Mouse (Mus musculus) thymus, adult 2 months (tissue): ENCODE results near the gene Commd3. TPM values are rescaled to one million over a fixed set of nuclear protein-coding genes. Genes with fewer than 3 reads are reported as not detected.

Experiments used
- DNase-seq: peaks from one replicate; pipeline ENCODE4 v3.0.0; 2021
- H3K27ac ChIP-seq: fragments of 200-500 bp; 2 replicates; pipeline ENCODE4 v1.5.1; 2012; ENCODE audit warnings: low read length, control low read depth; ENCODE audit not compliant: control insufficient read depth, insufficient read depth
- H3K27me3 ChIP-seq: fragments of 200-500 bp; 2 replicates; pipeline ENCODE4 v1.6.1; 2012; ENCODE audit warnings: mild to moderate bottlenecking, low read length, moderate library complexity, mixed read lengths; ENCODE audit not compliant: control insufficient read depth, insufficient read depth
- H3K36me3 ChIP-seq: fragments of 200-500 bp; 2 replicates; pipeline ENCODE4 v1.6.1; 2012; ENCODE audit warnings: mild to moderate bottlenecking, low read length, moderate library complexity; ENCODE audit not compliant: control insufficient read depth, insufficient read depth
- H3K4me1 ChIP-seq: fragments of 200-500 bp; replicated peaks from 2 replicates; pipeline ENCODE4 v1.6.1; 2012; ENCODE audit warnings: low read length; ENCODE audit not compliant: control insufficient read depth, insufficient read depth
- H3K4me3 ChIP-seq: fragments of 200-500 bp; 2 replicates; pipeline ENCODE4 v1.5.1; 2012; ENCODE audit warnings: mild to moderate bottlenecking, low read length, control low read depth, moderate library complexity; ENCODE audit not compliant: control insufficient read depth, insufficient read depth
- CTCF ChIP-seq: fragments of 200-500 bp; IDR thresholded peaks from 2 replicates; pipeline ENCODE4 v1.5.1; 2012; ENCODE audit warnings: mild to moderate bottlenecking, control low read depth, low read length, moderate library complexity, borderline replicate concordance; ENCODE audit not compliant: control insufficient read depth, poor library complexity, insufficient read depth; ENCODE audit errors: extremely low read depth
- POLR2A ChIP-seq: fragments of 200-500 bp; IDR thresholded peaks from 2 replicates; pipeline ENCODE4 v1.6.1; 2012; ENCODE audit warnings: mild to moderate bottlenecking, low read length, control low read depth, moderate library complexity; ENCODE audit not compliant: control insufficient read depth, poor library complexity, insufficient read depth; ENCODE audit errors: extremely low read depth
- WGBS: fragments of 180-500 bp; shearing (Covaris S2); methylation state at CpG from one replicate; pipeline ENCODE4 v1.1.7; 2018; 5-methylcytosine and 5-hydroxymethylcytosine counted together
- polyA plus RNA-seq: library from polyadenylated mRNA; depleted of rRNA; stranded (reverse); fragments of >200 nt; gene quantifications from 2 replicates; pipeline ENCODE4 v1.2.3, GENCODE M21; 2012

Commd3 gene
- polyA plus RNA-seq, 1 experiment: 57.8 TPM

DNA sequence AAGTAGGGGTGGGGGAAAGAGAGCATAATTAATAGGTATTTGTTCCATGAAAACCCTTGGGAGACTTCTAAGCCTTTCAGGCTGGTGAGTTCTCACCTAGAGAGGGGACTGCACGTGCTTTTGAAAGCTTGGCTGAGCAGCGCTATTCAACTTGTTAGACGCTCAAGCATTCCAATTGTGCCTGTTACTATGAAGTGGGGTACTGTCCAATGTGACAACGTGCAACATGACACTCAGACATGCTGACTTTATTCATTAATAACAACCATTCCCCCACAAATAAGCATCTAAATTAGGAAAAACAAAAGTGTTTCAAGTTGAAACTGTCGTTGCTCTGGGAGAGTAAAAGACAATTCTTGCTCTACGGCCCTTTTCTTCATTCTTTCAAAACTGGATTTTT is 1.1 kb upstream of the Commd3 start:
- Histone ChIP-seq H3K27me3 (no peaks in the 10 kb centered on the region), H3K27ac (no peak overlapping the region), H3K4me3 (no peak overlapping the region), H3K4me1 (peaks cover 5% of the 10 kb centered on the region), H3K36me3 (no peaks in the 10 kb centered on the region)
- no peak for DNase-seq
- 96% methylated on average over 6 of the region's 6 CpGs for WGBS
- TF ChIP-seq POLR2A: no peak
- no peak for TF ChIP-seq CTCF

DNA sequence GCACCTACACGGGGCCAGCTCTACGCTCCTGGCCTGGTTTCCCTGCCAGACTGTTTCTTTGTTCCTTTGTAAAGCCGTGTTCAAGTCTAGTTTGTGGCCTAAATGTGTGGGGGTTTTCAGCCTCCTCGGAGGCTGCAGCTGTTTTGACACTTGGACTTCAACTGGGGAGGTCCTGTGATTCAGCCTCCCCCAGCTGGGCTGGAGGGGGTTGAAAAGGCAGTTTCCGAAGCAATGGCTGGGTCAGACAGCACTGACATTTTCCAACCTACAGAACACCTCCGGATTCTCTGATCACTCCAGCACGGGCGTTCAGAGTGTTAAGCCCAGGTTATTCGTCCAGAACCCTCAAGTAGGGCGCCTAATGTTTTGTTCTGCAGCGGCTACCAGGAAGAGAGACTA is 581 bp downstream of the Commd3 start:
- DNase-seq: no peak
- peak overlapping the region; percentile 54 for H3K27ac ChIP-seq
- 2% methylated on average over 11 of the region's 11 CpGs for WGBS
- TF ChIP-seq CTCF: no peak
- TF ChIP-seq POLR2A: no peak
- H3K27me3 ChIP-seq: peaks cover 4% of the 10 kb centered on the region
- no peaks in the 10 kb centered on the region for H3K36me3 ChIP-seq
- H3K4me1 ChIP-seq: peaks cover 7% of the 10 kb centered on the region
- peak overlapping the region; percentile 82 for H3K4me3 ChIP-seq

DNA sequence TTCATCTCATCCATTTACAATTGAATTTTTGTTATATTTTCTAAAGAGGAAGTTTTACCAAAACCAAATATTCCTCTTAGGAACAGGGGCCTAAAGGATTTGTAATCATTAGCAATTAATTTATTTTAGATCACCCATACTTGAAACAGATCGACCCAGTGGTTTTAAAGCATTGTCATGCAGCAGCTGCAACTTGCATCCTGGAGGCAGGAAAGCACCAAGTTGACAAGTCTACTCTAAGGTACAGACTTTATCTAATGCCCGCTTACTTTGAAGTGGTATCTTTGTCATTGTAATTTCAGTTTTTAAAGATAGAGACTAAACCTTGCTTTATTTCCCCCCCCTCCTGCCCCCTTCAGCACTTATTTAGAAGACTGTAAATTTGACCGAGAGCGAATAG is 1.6 kb downstream of the Commd3 start:
- WGBS: 60% methylated on average over 4 of the region's 4 CpGs
- Histone ChIP-seq H3K36me3 (no peaks in the 10 kb centered on the region), H3K4me3 (no peak overlapping the region), H3K4me1 (peaks cover 11% of the 10 kb centered on the region), H3K27me3 (peaks cover 8% of the 10 kb centered on the region), H3K27ac (no peak overlapping the region)
- DNase-seq: no peak
- no peak for TF ChIP-seq POLR2A
- TF ChIP-seq CTCF: no peak

DNA sequence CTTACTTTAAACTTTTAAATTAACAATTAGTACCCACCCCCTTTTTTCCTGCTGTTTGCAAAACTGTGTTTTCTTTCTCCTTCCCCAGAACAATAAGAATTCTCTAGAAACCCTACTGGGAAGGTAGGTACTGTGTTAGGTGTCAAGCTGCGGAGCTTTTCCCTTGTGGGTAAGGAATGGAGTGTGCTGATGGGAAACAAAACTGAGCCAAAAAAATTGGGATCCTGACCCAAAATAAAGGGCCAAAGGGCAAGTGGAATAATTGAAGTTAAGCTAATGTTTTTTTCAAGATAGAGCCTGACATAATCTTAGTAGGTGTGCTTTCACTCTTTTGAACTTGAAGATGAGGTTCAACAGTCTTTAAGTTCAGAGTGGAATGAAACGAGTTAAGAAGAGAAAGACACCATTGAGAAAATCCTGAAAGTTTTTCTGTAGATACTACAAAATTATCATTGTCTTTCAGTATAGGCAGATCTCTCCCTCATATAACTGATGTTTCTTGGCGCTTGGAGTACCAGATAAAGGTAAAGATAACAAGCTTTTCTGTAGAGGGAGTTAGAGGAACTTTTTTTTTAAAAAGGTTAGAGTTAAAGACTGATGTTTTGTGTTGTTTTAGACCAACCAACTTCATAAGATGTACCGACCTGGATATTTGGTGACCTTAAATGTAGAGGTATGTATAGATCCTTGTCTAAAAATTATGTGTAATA is 2.2 kb downstream of the Commd3 start:
- H3K27me3 ChIP-seq: peaks cover 12% of the 10 kb centered on the region
- TF ChIP-seq POLR2A: no peak
- no peak for TF ChIP-seq CTCF
- no peak overlapping the region for H3K27ac ChIP-seq
- no peak for DNase-seq
- H3K4me3 ChIP-seq: no peak overlapping the region
- peaks cover 11% of the 10 kb centered on the region for H3K4me1 ChIP-seq
- H3K36me3 ChIP-seq: no peaks in the 10 kb centered on the region
- WGBS: 81% methylated on average over 4 of the region's 4 CpGs

DNA sequence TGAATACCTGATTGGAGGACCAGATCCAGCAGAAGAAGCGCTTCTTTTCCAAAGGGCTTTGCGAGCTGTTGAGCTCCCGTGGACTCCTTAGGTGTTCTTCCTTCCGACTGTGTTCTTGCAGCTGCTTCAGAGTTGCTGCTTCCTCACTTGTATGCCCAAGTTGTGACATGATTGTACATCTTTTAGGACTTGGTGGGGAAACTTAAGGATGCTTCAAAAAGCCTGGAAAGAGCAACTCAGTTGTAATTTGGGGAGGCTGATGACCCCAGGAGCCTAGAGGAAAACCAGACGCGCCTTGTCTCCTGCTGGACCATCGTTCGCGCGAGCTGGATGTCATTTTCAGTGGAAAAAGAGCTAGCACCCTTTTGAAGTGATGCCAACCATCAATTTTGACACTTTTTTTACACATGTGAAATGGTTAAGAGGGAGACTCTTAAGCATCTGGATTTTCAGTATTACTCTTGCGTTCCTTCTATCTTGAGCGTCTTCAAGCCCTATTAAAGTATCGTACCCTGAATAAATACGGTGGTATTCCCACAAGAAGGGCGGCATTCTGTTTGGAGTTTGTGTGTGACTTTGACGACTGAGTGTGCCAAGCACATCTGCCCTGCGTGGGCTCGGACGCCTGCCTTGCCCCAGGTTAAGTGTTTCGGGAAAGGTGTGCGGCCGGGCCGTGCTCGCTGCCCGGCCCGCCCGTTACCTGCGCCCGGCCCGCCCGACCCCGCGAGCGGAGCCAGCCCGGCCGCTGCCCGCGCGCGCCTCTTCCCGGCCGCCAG is 3.7 kb downstream of the Commd3 start:
- TF ChIP-seq CTCF (no peak), POLR2A (no peak)
- DNase-seq: no peak

DNA sequence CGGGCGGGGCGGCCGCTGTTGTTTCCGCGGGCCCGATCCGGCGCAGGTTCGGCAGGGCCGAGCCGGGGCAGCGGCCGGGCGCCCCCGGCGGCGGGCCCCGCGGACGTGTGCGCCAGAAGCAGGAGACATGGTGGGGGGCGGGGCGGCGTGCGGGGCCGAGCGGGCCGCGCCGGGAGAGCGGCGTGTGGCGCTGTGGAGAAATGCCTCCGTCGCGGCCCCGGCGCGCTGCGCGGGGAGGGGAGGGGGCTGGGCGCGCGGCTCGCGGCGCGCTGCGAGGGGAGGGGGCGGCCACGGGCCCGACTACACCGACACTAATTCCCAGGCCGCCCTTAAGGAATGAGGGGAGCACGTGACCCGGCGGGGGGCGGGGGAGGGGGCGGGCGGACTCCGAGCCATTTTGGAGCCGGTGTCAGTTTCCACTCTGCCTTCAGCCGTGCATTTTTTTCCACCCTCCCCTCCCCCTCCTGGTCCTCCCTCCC is 4.3 kb downstream of the Commd3 start:
- Histone ChIP-seq H3K27ac (no peak overlapping the region), H3K36me3 (no peaks in the 10 kb centered on the region), H3K4me3 (peak overlapping the region; percentile 25), H3K27me3 (peaks cover 12% of the 10 kb centered on the region), H3K4me1 (peaks cover 15% of the 10 kb centered on the region)
- no peak for DNase-seq
- 4% methylated on average over 56 of the region's 64 CpGs for WGBS
- TF ChIP-seq POLR2A (no peak), CTCF (no peak)

More for the DNA sequence above, 3.7 kb downstream of the Commd3 start:
- H3K27me3 ChIP-seq: peaks cover 12% of the 10 kb centered on the region
- H3K4me3 ChIP-seq: peak overlapping the region; percentile 35
- peaks cover 11% of the 10 kb centered on the region for H3K4me1 ChIP-seq
- H3K27ac ChIP-seq: no peak overlapping the region
- no peaks in the 10 kb centered on the region for H3K36me3 ChIP-seq
- WGBS: 31% methylated on average over 42 of the region's 42 CpGs
